Mouse (Mus musculus): ENCODE data around the gene Nhp2.
"Not testable (repeated sequence)": the region's sequence is repeated elsewhere in the genome, so short reads cannot be mapped to it uniquely, and the experiment has no call there.

Gene Nhp2

GRCm38 (mm10) chr11:51658291-51658690 lies 38.8 kb downstream of the Nhp2 start:
- no peak for DNase-seq (ENCODE audit: low spot score in 2 of 2)

GRCm38 (mm10) chr11:51658705-51659104 lies 39.2 kb downstream of the Nhp2 start:
- no peak for DNase-seq (ENCODE audit: low spot score in 2 of 2)

GRCm38 (mm10) chr11:51661867-51662365 lies 42.4 kb downstream of the Nhp2 start:
- DNase-seq (ENCODE audit: low spot score in 2 of 2): no peak

- no peak for DNase-seq (ENCODE audit: low spot score in 2 of 2)
Measured at GRCm38 (mm10) chr11:51662632-51663031, 43.1 kb downstream of the Nhp2 start.

- DNase-seq (ENCODE audit: low spot score in 2 of 2): not testable (repeated sequence)
Measured at GRCm38 (mm10) chr11:51664747-51665146, 45.2 kb downstream of the Nhp2 start.

GRCm38 (mm10) chr11:51670846-51671245 lies 51.3 kb downstream of the Nhp2 start:
- DNase-seq (ENCODE audit: low spot score in 2 of 2): no peak

GRCm38 (mm10) chr11:51671376-51671775 lies 51.8 kb downstream of the Nhp2 start:
- DNase-seq (ENCODE audit: low spot score in 2 of 2): no peak

- DNase-seq (ENCODE audit: low spot score in 2 of 2): no peak
Measured at GRCm38 (mm10) chr11:51673291-51673690, 53.8 kb downstream of the Nhp2 start.
